Mouse (Mus musculus) embryonic facial prominence, embryonic 12.5 days (tissue): ENCODE results near the gene Wdr20. TPM values are rescaled to one million over a fixed set of nuclear protein-coding genes. Genes with fewer than 3 reads are reported as not detected.
"Not testable (repeated sequence)": the region's sequence is repeated elsewhere in the genome, so short reads cannot be mapped to it uniquely, and the experiment has no call there.

Experiments
- ATAC-seq: fragments of 200-750 bp; cut with Nextera tagmentation; 2 replicates; pipeline ENCODE4 v1.8.0; 2017; ENCODE audit not compliant: insufficient number of reproducible peaks, insufficient read depth, low FRiP score, low TSS enrichment
- H3K27ac ChIP-seq: fragments of 300-500 bp; sonication (generic); 2 replicates; pipeline ENCODE4 v1.5.1; 2016; ENCODE audit warnings: mild to moderate bottlenecking
- H3K27me3 ChIP-seq: fragments of 300-500 bp; sonication (generic); 2 replicates; pipeline ENCODE4 v1.6.1; 2016; ENCODE audit warnings: mild to moderate bottlenecking, moderate library complexity
- H3K36me3 ChIP-seq: fragments of 300-500 bp; sonication (generic); 2 replicates; pipeline ENCODE4 v1.6.1; 2016; ENCODE audit warnings: mild to moderate bottlenecking
- H3K4me1 ChIP-seq: fragments of 300-500 bp; sonication (generic); 2 replicates; pipeline ENCODE4 v1.6.1; 2016
- H3K4me2 ChIP-seq: fragments of 300-500 bp; sonication (generic); replicated peaks from 2 replicates; pipeline ENCODE4 v1.6.1; 2016; ENCODE audit warnings: mild to moderate bottlenecking, moderate library complexity
- H3K4me3 ChIP-seq: fragments of 300-500 bp; sonication (generic); 2 replicates; pipeline ENCODE4 v1.5.1; 2016; ENCODE audit warnings: mild to moderate bottlenecking
- H3K9ac ChIP-seq: fragments of 300-500 bp; sonication (generic); 2 replicates; pipeline ENCODE4 v1.6.1; 2016; ENCODE audit warnings: mild to moderate bottlenecking, moderate library complexity
- H3K9me3 ChIP-seq: fragments of 300-500 bp; sonication (generic); 2 replicates; pipeline ENCODE4 v1.6.1; 2016; ENCODE audit warnings: mild to moderate bottlenecking, moderate library complexity
- WGBS: fragments of 180-500 bp; shearing (Covaris S2); methylation state at CpG from one replicate; pipeline ENCODE4 v1.1.7; 2016; 5-methylcytosine and 5-hydroxymethylcytosine counted together
- polyA plus RNA-seq: library from polyadenylated mRNA; unstranded; fragments of >200 nt; fragmentation: Nextera tagmentation; extraction: Ambion mirVana; gene quantifications from 2 replicates; pipeline ENCODE4 v1.2.1, GENCODE M21; 2016

Gene Wdr20
- polyA plus RNA-seq, 1 experiment from 2014 or later = 30.1 TPM

- Histone ChIP-seq H3K9ac (no peak overlapping the region), H3K4me1 (peaks cover 8% of the 10 kb centered on the region; the same call in 1 of the 2 replicates), H3K36me3 (no peaks in the 10 kb centered on the region), H3K27ac (no peak overlapping the region), H3K4me2 (no peak overlapping the region), H3K27me3 (no peaks in the 10 kb centered on the region), H3K9me3 (no peaks in the 10 kb centered on the region), H3K4me3 (no peak overlapping the region)
- no peak for ATAC-seq
- 53% methylated on average over 2 of the region's 2 CpGs for WGBS
Measured at GRCm38 (mm10) chr12:110700730-110701129, 37.0 kb upstream of the Wdr20 start.

GRCm38 (mm10) chr12:110701363-110701762 is 36.4 kb upstream of the Wdr20 start:
- not testable (repeated sequence) for H3K4me3 ChIP-seq, H3K27me3 ChIP-seq, H3K36me3 ChIP-seq, H3K9me3 ChIP-seq, ATAC-seq, H3K4me2 ChIP-seq, H3K27ac ChIP-seq
- WGBS = 29% methylated on average over 2 of the region's 3 CpGs
- H3K4me1 ChIP-seq = peaks cover 11% of the 10 kb centered on the region; the same call in 1 of the 2 replicates
- 0 out of 2 replicates have a peak overlapping the region, but pooled peaks have one; percentile 4 for H3K9ac ChIP-seq

GRCm38 (mm10) chr12:110702556-110702955 is 35.2 kb upstream of the Wdr20 start, which contains the start of gene Hsp90aa1:
Hsp90aa1 (minus strand) TSS chr12:110702728.
- H3K4me2 ChIP-seq = peak within 1 kb of the TSS; percentile 30
- WGBS = 44% methylated on average over 4 of the region's 4 CpGs
- H3K27ac ChIP-seq = no peak within 1 kb of the TSS
- H3K4me3 ChIP-seq = no peak within 1 kb of the TSS
- no peaks in the 10 kb centered on the region for H3K27me3 ChIP-seq
- H3K9ac ChIP-seq = peak within 1 kb of the TSS; percentile 4; the same call in 1 of the 2 replicates
- H3K36me3 ChIP-seq = no peaks in the 10 kb centered on the region
- ATAC-seq = no peak
- no peaks in the 10 kb centered on the region for H3K9me3 ChIP-seq
- H3K4me1 ChIP-seq = peaks cover 12% of the 10 kb centered on the region; the same call in 1 of the 2 replicates

- Histone ChIP-seq H3K4me2 (peak overlapping the region; percentile 30), H3K9ac (no peak overlapping the region; the same call in 1 of the 2 replicates), H3K4me3 (no peak overlapping the region), H3K4me1 (peaks cover 12% of the 10 kb centered on the region; the same call in 1 of the 2 replicates), H3K27ac (no peak overlapping the region), H3K27me3 (no peaks in the 10 kb centered on the region), H3K9me3 (no peaks in the 10 kb centered on the region), H3K36me3 (no peaks in the 10 kb centered on the region)
- ATAC-seq = 0 out of 2 replicates have a peak, but pooled peaks have one; percentile 54
- WGBS = 26% methylated on average over 8 of the region's 8 CpGs
Measured at GRCm38 (mm10) chr12:110703008-110703471, 34.7 kb upstream of the Wdr20 start.

GRCm38 (mm10) chr12:110703682-110704081 is 34.1 kb upstream of the Wdr20 start:
- H3K27me3 ChIP-seq = no peaks in the 10 kb centered on the region
- H3K36me3 ChIP-seq = no peaks in the 10 kb centered on the region
- H3K27ac ChIP-seq = no peak overlapping the region
- H3K9ac ChIP-seq = no peak overlapping the region
- H3K4me3 ChIP-seq = no peak overlapping the region
- WGBS = 68% methylated on average over 7 of the region's 7 CpGs
- peaks cover 12% of the 10 kb centered on the region; the same call in 1 of the 2 replicates for H3K4me1 ChIP-seq
- no peak for ATAC-seq
- H3K4me2 ChIP-seq = no peak overlapping the region
- H3K9me3 ChIP-seq = no peaks in the 10 kb centered on the region

- ATAC-seq = not testable (repeated sequence)
Measured at GRCm38 (mm10) chr12:110705419-110705818, 32.3 kb upstream of the Wdr20 start.

GRCm38 (mm10) chr12:110706337-110707231 is 31.2 kb upstream of the Wdr20 start:
- ATAC-seq = no peak
- WGBS = 1% methylated on average over 27 of the region's 27 CpGs

More at GRCm38 (mm10) chr12:110705419-110705818, 32.3 kb upstream of the Wdr20 start:
- H3K9me3 ChIP-seq, H3K36me3 ChIP-seq, H3K4me1 ChIP-seq, H3K4me2 ChIP-seq, H3K9ac ChIP-seq, H3K27ac ChIP-seq, H3K27me3 ChIP-seq, H3K4me3 ChIP-seq: not testable (repeated sequence)
- 82% methylated on average over 4 of the region's 4 CpGs for WGBS

GRCm38 (mm10) chr12:110707451-110707850 is 30.3 kb upstream of the Wdr20 start:
- no peaks in the 10 kb centered on the region for H3K27me3 ChIP-seq
- no peak overlapping the region for H3K27ac ChIP-seq
- H3K9me3 ChIP-seq = no peaks in the 10 kb centered on the region
- WGBS = 89% methylated on average over 7 of the region's 7 CpGs
- H3K4me3 ChIP-seq = no peak overlapping the region
- ATAC-seq = no peak
- H3K9ac ChIP-seq = no peak overlapping the region
- H3K36me3 ChIP-seq = no peaks in the 10 kb centered on the region
- H3K4me2 ChIP-seq = no peak overlapping the region
- peaks cover 8% of the 10 kb centered on the region; the same call in 1 of the 2 replicates for H3K4me1 ChIP-seq

More at GRCm38 (mm10) chr12:110706337-110707231, 31.2 kb upstream of the Wdr20 start:
- H3K27ac ChIP-seq = peak overlapping the region; percentile 52; the same call in 1 of the 2 replicates
- peaks cover 8% of the 10 kb centered on the region; the same call in 1 of the 2 replicates for H3K4me1 ChIP-seq
- H3K9me3 ChIP-seq = no peaks in the 10 kb centered on the region
- H3K4me2 ChIP-seq = peak overlapping the region; percentile 55
- no peaks in the 10 kb centered on the region for H3K36me3 ChIP-seq
- H3K4me3 ChIP-seq = peak overlapping the region; percentile 25
- no peaks in the 10 kb centered on the region for H3K27me3 ChIP-seq
- H3K9ac ChIP-seq = no peak overlapping the region

- Histone ChIP-seq H3K4me2 (no peak overlapping the region), H3K36me3 (no peaks in the 10 kb centered on the region), H3K27ac (no peak overlapping the region), H3K4me3 (no peak overlapping the region), H3K4me1 (peaks cover 2% of the 10 kb centered on the region; the same call in 1 of the 2 replicates), H3K9me3 (no peaks in the 10 kb centered on the region), H3K27me3 (no peaks in the 10 kb centered on the region), H3K9ac (no peak overlapping the region)
- no peak for ATAC-seq
- 68% methylated on average over 5 of the region's 5 CpGs for WGBS
Measured at GRCm38 (mm10) chr12:110711270-110711669, 26.5 kb upstream of the Wdr20 start.

GRCm38 (mm10) chr12:110713784-110714183 is 24.0 kb upstream of the Wdr20 start:
- H3K27me3 ChIP-seq = no peaks in the 10 kb centered on the region
- no peak overlapping the region for H3K27ac ChIP-seq
- no peaks in the 10 kb centered on the region for H3K4me1 ChIP-seq
- 94% methylated on average over 6 of the region's 6 CpGs for WGBS
- no peak for ATAC-seq
- no peak overlapping the region for H3K4me3 ChIP-seq
- no peak overlapping the region for H3K9ac ChIP-seq
- H3K4me2 ChIP-seq = no peak overlapping the region
- H3K36me3 ChIP-seq = no peaks in the 10 kb centered on the region
- H3K9me3 ChIP-seq = no peaks in the 10 kb centered on the region

GRCm38 (mm10) chr12:110714215-110714614 is 23.5 kb upstream of the Wdr20 start:
- H3K9ac ChIP-seq = no peak overlapping the region
- ATAC-seq = no peak
- H3K4me1 ChIP-seq = no peaks in the 10 kb centered on the region
- WGBS = 88% methylated on average over 6 of the region's 6 CpGs
- H3K36me3 ChIP-seq = no peaks in the 10 kb centered on the region
- no peak overlapping the region for H3K4me2 ChIP-seq
- H3K27ac ChIP-seq = no peak overlapping the region
- H3K9me3 ChIP-seq = no peaks in the 10 kb centered on the region
- peaks cover 3% of the 10 kb centered on the region; the same call in 1 of the 2 replicates for H3K27me3 ChIP-seq
- no peak overlapping the region for H3K4me3 ChIP-seq
